ENCODE assay signal across 11 mouse cellular contexts in genomic region chr1:180559454-180559853, GRCm38 (mm10).
"Had no signal": no experiment of that assay in that cellular context is flagged by ENCODE, and none has a peak within 500 bp of the region (broad histone marks: within the 10 kb centered on the region; RNA-seq: fewer than 3 reads in every experiment).

No protein-coding gene starts in this region.

- H3K27ac ChIP-seq: intestine, embryonic 15.5 days; liver, embryonic 13.5 days had no signal

- H3K9ac ChIP-seq: intestine, embryonic 15.5 days; liver, embryonic 13.5 days had no signal

- DNase-seq: kidney, adult 18-20 months; kidney, adult 9 months; kidney, postnatal 14 days; kidney, postnatal 4 days; left cerebral cortex, postnatal 4 days; liver, embryonic 13.5 days; lung, adult 2 months; lung, postnatal 14 days; lung, postnatal 4 days; thymus, postnatal 25 days had no signal

- H3K27me3 ChIP-seq: intestine, embryonic 15.5 days; liver, embryonic 13.5 days had no signal

- H3K4me2 ChIP-seq: intestine, embryonic 15.5 days; liver, embryonic 13.5 days had no signal

- ATAC-seq: intestine, embryonic 15.5 days had no signal

- H3K4me1 ChIP-seq: intestine, embryonic 15.5 days had no signal

- H3K9me3 ChIP-seq: intestine, embryonic 15.5 days; liver, embryonic 13.5 days had no signal

- H3K36me3 ChIP-seq: intestine, embryonic 15.5 days; liver, embryonic 13.5 days had no signal

- H3K4me3 ChIP-seq: intestine, embryonic 15.5 days; liver, embryonic 13.5 days had no signal
